Mouse (Mus musculus) liver, adult 2 months (tissue): ENCODE measurements at regions not wholly inside any gene's neighbourhood (a gene's known extent, or its start where the extent isn't known, plus 50 kb on each side); places are given as distances from the start of the nearest gene placed in this dataset.

Experiments
- CTCF ChIP-seq: fragments of 200-500 bp; IDR thresholded peaks from 2 replicates; pipeline ENCODE4 v1.5.1; 2011; ENCODE audit warnings: low read depth, low read length, control low read depth
- POLR2A ChIP-seq: fragments of 200-500 bp; IDR thresholded peaks from 2 replicates; pipeline ENCODE4 v1.6.1; 2011; ENCODE audit warnings: low read length, control low read depth; ENCODE audit not compliant: insufficient read depth; ENCODE audit errors: extremely low read depth

DNA sequence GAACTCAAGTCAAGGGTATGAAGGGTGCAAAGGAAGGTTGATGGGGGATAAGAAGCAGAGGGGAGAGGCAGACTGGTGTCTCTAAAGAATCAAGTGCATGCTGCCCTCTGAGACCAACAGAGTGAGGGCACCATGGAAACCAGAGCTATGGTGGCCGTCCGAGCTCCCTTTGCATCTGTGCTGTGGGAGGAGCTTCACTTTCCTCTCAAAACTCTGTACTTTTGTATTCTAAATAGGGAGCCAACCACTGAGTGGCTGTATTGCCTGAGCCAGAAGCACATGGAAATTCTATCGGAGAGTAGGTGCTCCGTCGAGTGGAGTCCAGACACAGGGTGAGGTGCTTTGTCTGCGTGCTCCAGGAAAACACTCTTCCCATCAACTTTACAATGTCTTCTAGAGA, 119.9 kb downstream of the Gm11011 start:
- no peak for TF ChIP-seq CTCF
- no peak for TF ChIP-seq POLR2A
